Mouse (Mus musculus): ENCODE data around the gene Etnk1.

DNA sequence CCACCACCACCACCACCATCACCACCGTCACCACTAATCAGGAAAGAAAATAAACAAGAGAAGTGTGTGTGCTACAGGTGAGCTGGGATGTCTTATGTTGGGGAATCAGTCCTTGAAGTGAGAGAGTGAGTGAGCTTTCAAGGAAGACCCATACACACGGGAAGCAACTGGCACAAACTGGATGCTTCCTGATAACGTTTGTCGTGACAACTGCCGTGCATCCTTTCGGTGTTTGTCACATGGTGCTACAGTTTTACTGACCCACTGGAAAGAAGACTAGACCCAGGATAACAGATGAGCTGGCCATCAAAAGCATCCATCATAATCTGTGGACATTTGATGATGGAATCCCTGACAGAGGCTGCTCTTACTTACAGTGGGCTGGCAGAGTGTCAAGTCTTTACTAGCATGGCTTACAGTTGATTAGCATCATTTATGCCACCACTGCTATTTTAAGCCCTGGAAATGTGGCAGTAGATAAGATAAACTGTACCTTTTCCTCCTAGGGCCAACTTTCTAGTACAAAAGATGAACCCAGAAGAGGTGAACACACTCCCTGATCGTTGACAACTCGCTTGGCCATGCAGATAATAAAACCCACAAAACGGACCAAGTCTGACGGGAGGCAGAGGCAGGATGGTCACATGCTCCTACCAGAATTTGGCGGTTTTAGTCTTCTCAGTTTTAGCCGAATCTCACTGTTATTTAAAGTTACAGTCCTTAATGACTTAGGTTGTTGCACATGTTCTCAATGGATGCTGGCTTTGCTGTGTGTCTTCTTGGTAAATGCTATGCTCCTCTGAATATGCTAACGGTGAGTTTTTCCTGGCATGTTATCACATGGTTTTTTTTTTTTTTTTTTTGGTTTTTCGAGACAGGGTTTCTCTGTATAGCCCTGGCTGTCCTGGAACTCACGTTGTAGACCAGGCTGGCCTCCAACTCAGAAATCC, 2.8 kb upstream of the Etnk1 start:
- TF ChIP-seq POLR2A (IDR thresholded peaks at IDR 0.05; ENCODE audit: extremely low read depth, insufficient read depth, low read length) = no peak
- TF ChIP-seq CTCF (IDR thresholded peaks at IDR 0.05; ENCODE audit: extremely low read depth, insufficient read depth, low read length) = no peak
